Mouse (Mus musculus): ENCODE results near the gene Klhl7. TPM values are rescaled to one million over a fixed set of nuclear protein-coding genes. Genes with fewer than 3 reads are reported as not detected.
A peak's percentile ranks its signal among the peaks of the same experiment; 100 is the strongest.
"Not testable (repeated sequence)": the region's sequence is repeated elsewhere in the genome, so short reads cannot be mapped to it uniquely, and the experiment has no call there.

Gene Klhl7
- total RNA-seq, 4 experiments from 2014 or later = 88.6 to 92.3 (median 89.5) TPM

GRCm38 (mm10) chr5:24095393-24095792 is 5.0 kb upstream of the Klhl7 start:
- DNase-seq (ENCODE audit: low spot score in 2 of 2) = no peak

- DNase-seq (ENCODE audit: low spot score in 2 of 2) = no peak
Measured at GRCm38 (mm10) chr5:24095881-24096280, 4.5 kb upstream of the Klhl7 start.

GRCm38 (mm10) chr5:24100810-24101311 is 456 bp downstream of the Klhl7 start:
- DNase-seq (ENCODE audit: low spot score in 2 of 2) = peak; percentile 40 to 50

DNA sequence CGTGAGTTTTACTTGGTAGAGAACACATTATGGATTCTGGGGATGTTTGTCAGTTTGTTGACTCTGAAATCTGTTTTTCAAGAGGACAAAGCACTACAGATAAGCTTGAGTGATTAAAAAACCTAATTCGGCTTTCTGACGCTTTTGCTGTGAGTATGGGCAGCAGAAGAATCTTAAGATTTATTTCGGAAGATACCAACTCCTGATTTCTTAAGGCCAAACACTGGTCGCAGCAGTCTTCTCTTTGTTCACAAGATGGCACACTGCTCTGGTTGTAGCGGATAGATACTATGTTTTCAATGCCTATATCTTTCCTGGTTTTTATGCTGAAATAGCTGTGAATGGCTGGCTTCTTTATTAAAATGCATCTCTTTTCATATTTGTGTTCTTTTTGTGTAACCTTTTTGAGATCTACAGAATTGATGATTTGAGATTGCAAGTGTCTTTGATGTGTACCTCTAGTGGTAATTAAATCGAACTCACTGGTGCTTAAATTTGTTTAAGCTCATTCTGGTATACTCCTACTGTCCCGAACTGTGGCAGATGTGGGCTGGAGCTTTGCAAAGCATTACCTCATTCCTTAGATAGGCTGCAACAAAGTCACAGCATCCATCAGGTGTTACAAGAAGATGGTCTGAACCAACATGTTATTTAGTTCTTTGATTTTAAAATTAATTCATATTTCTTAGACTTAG is 1.2 kb downstream of the Klhl7 start:
- DNase-seq (ENCODE audit: low spot score in 2 of 2) = no peak

DNA sequence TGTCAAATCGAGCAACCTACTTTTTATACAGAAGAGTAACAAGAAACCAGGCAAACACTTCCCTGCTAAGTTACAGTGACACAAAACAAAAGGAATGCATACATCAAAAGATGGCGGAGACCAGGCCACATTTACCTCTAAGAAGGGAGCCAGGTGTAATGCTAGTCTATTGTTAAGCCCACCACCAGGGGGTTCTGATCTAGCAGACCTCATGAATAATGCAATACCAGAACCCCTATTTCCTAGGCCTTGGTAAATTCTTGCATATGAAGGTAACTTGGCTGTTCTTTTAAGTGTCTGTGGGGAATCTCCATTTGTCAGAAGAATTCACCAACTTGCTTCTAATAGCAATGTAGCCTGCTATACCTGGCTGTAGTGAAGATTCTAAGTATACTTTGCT is 2.8 kb downstream of the Klhl7 start:
- not testable (repeated sequence) for DNase-seq (ENCODE audit: low spot score in 2 of 2)

- DNase-seq (ENCODE audit: low spot score in 2 of 2) = no peak
Measured at GRCm38 (mm10) chr5:24103841-24104240, 3.4 kb downstream of the Klhl7 start.

GRCm38 (mm10) chr5:24107071-24107739 is 6.8 kb downstream of the Klhl7 start:
- DNase-seq (ENCODE audit: low spot score in 2 of 2) = no peak

DNA sequence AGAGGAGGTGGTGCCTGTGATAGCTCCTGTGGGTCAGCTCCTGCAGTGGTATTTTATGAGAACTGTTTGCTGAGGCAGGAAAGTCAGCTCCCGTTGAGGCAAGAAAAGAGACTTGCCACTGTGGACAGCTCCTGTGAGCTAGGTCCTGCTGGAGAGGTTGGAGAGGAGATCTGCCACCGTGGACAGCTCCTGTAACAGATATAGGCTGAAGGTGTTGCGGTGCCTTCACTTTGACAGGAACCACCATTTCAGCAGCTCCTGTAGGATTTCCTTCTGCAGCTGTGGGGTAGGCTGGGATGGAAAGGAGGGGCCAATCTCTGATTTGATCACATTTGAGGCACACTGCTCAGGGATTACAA is 7.3 kb downstream of the Klhl7 start:
- no peak for DNase-seq (ENCODE audit: low spot score in 2 of 2)

DNA sequence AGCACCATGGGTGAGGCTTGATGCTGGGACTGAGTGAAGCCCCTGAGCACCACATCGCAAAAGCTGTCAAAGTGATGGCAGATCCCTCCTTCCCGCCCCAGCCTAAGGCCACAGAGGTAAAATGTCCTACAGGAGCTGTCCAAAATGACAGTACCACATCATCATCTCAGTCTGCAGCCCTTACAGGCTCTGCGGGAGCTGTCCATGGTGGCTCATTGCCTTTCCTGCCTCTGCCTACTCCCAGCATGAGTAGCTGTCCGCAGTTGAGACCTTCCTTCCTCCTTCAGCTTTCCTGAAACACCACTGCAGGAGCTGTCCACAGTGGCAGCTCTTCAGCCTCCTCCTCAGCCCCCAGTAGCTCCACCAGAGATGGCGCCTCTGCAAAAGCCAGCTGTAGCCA is 9.7 kb downstream of the Klhl7 start:
- DNase-seq (ENCODE audit: low spot score in 2 of 2) = no peak

DNA sequence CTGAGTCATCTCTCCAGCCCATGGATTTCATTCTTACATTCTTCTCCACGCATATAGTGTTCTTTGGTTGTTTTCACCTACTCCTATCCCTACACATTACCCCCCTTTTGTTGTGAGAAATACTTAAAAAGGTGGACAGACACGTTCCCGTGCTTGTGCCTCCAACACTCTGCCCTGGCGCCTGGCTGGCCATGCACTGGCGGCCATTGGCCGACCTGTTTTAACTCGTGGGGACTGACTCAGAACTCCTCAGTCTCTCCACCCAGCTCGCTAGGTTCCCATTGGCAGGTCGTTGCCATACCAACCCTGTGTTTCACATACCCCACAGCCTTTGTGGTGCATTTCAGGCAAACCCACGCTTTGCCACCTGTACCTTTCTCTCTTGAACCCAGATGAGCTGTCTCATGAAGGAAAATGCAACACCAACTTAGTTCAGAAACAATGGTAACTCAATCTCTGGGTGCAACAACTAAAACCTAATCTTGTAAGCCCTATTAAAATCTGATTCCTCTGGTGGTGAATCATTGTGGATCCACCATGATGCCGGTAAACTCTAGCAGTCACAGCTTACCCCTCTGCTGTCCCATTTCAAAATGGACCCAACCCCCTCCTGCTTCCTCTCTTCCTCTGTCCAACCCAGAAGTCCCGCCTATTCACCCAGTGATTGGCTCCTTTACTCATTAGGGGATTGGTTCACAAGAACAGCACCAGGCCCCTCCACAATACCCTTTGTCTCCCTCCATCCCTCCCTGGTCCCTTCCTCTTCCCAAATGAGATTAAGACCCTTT is 11.9 kb downstream of the Klhl7 start:
- DNase-seq (ENCODE audit: low spot score in 2 of 2) = peak in 1 of 2 experiments; percentile 36

- DNase-seq (ENCODE audit: low spot score in 2 of 2) = no peak
Measured at GRCm38 (mm10) chr5:24122221-24122620, 21.8 kb downstream of the Klhl7 start.

GRCm38 (mm10) chr5:24124175-24124574 is 23.8 kb downstream of the Klhl7 start:
- no peak for DNase-seq (ENCODE audit: low spot score in 2 of 2)

GRCm38 (mm10) chr5:24124579-24125276 is 24.3 kb downstream of the Klhl7 start:
- DNase-seq (ENCODE audit: low spot score in 2 of 2) = no peak

- no peak for DNase-seq (ENCODE audit: low spot score in 2 of 2)
Measured at GRCm38 (mm10) chr5:24125910-24126636, 25.7 kb downstream of the Klhl7 start.

- no peak for DNase-seq (ENCODE audit: low spot score in 2 of 2)
Measured at GRCm38 (mm10) chr5:24126967-24127366, 26.6 kb downstream of the Klhl7 start.

DNA sequence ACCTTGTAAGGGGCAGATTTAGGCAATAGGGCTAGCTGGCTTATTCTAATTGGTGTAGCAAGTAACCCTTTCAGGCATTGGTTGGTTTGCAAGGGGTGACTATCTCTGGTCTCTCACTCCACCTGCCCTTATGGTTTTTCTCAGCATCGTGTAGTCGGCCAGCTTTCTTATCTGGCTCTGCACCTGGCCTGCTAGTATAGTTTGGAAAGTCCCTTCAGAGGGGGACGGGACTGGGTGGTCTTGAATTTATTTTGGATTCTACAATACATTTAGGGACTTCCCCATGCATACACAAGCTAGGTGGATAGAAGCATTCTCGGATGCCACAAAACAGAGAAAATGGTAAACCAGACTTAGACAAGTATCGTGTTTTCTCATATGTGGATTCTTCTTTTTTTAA is 46.6 kb downstream of the Klhl7 start:
- no peak for DNase-seq (ENCODE audit: low spot score in 2 of 2)

DNA sequence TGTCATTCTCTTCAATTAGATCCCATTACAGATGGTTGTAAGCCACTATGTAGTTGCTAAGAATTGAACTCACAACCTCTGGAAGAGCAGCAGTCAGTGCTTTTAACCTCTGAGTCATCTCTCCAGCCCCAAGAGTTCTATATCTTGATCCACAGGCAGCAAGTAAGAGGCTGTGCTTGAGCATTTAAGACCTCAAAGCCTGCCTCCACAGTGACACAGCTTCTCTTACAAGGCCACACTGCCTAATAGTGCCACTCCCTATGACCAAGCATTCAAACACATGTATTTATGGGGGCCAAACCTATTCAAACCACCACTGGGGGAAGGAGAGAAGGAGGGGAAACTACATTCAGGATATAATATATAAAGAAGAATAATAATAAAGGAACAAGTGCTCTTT is 51.8 kb downstream of the Klhl7 start:
- no peak for DNase-seq (ENCODE audit: low spot score in 2 of 2)

- no peak for DNase-seq (ENCODE audit: low spot score in 2 of 2)
Measured at GRCm38 (mm10) chr5:24156774-24157173, 56.4 kb downstream of the Klhl7 start.

DNA sequence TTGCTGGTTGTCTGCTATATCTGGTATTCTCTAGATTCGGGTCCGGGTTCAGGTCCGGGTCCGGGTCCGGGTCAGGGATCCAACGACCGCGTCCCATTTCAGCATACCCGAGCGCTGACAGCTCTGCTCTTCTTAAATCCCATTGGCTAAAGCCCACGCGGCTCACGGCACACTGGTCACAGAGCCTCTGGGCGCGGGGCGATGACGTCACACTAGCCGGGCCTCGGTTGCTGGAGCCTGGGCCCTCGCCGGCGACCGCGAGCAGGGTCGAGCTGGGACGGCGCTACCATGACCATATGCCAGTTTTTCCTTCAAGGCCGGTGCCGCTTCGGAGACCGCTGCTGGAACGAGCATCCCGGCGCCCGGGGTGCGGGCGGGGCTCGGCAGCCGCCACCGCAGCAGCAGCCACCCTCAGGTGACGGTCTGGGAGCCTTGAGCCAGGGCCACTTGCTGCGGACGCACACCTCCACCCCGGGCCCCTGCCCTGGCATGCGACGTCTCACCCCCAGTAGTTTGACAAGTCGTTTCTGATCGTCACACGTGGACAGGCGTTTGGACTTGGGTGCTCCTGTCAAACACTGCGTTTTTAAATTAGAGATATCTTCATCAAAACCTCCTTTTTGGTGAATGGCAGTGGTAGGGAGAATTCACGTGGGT is 64.5 kb downstream of the Klhl7 start, which contains the start of gene Nupl2:
Gene Nupl2, plus strand, starts transcription at position 175 of the 657 bp plus-strand sequence.
- DNase-seq (ENCODE audit: low spot score in 2 of 2) = peak; percentile 90 to 94

DNA sequence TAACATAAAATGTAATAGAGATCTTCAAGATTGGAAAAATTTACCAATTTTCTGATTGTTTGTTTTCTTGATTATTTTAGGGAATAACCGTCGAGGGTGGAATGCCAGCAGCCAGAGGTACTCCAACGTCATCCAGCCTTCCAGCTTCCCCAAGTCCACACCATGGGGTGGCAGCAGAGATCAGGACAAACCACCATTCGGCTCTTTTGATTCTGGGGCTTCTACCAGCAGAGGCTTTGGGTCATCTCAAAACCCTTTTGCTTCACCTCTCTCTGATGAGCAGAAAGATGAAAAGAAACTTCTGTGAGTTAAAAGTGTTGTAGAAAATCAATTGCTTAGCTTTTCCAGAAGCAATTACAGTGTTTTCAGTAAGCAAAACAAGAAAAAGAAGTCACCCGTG is 66.9 kb downstream of the Klhl7 start:
- no peak for DNase-seq (ENCODE audit: low spot score in 2 of 2)

Data from left cerebral cortex, adult 8-10 months (tissue).